Mouse (Mus musculus) megakaryocyte-erythroid progenitor cell, adult 5-6 weeks (primary cell): ENCODE results near the gene Inf2. TPM values are rescaled to one million over a fixed set of nuclear protein-coding genes. Genes with fewer than 3 reads are reported as not detected.

ENCODE experiments used
- ATAC-seq: replicated peaks from 2 replicates; pipeline ENCODE4 v1.8.0; 2016; ENCODE audit warnings: mild to moderate bottlenecking, inconsistent platforms; ENCODE audit not compliant: severe bottlenecking, poor library complexity, low FRiP score, low TSS enrichment
- total RNA-seq, 2 experiments: library from RNA; stranded (forward) in 1 of 2; stranded (reverse) in 1 of 2; fragments of 200-1000, 215-1000 nt in 1 of 2; fragments of >200 nt in 1 of 2; fragmentation: Nextera tagmentation in 1 of 2; gene quantifications; 2 replicates each; pipeline ENCODE4 v1.2.3; 2014 to 2017

Gene Inf2
- total RNA-seq, 2 experiments from 2014 or later = 2.4 to 11.3 TPM

DNA sequence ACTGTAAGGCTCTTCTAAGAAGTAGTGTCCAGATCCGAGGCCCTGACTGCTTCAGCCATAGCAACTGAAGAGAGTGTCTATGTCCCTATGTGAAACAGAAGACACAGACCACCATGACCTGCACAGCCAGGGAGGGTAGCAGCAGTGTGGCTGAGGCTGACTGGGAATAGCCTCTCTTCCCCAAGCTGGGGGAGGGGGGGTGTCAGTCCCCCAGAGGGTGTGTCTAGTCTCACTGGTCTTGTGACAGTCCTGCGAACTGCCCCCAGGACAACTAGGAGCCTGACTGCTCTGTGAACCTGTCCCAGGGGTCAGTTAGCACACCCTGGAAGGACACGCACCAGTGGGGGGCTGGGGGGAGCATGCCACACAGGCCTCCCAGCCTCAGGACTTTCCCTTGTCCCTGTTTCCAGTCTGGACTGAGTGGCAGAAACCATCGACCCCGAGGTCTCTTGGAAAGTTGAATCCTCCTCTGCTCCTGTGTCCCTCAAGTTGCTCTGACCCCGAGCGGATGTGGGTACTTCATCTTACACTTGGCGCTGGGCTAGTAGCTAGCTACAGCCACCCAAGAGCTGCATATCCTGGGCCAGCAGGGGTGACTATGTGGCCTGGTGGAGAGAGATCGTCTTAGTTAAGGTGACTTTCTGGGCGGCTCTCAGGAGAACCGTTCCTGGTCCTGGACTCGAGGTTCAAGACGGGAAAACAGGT lies 30.5 kb downstream of the Inf2 start:
- 0 out of 2 replicates have a peak, but pooled peaks have one; percentile 8 for ATAC-seq

DNA sequence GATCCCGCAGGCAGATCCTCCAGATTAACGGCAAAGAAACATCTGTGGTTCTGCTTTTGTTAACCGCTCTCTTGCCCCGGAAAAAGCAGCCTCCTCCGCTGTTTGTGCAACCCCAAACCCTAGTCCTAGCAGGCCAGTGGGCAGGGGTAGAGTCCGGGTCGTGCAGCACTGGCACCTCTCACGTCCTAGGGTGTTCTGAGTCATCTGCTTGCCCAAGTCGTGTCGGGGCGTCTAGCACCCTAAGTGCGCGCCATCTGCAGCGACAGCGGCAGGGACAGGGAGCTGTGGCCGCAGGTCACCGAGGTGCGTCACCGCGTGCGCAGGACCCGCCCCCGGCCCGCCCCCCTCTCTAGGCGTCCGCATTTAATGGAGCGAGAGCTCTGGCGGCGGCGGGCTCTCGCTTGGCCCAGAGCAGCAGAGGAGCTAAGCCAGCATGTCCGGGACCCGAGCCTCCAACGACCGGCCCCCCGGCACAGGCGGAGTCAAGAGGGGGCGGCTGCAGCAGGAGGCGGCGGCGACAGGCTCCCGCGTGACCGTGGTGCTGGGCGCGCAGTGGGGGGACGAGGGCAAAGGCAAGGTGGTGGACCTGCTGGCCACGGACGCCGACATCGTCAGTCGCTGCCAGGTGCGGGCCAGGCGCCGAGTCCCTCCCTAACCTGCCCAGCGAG lies 31.2 kb downstream of the Inf2 start, which contains the start of gene Adssl1:
Adssl1 (plus strand) TSS at position 360 of the 668 bp plus-strand sequence.
- ATAC-seq = peak; percentile 27

GRCm38 (mm10) chr12:112620354-112621061 lies 31.9 kb downstream of the Inf2 start:
- ATAC-seq = no peak

DNA sequence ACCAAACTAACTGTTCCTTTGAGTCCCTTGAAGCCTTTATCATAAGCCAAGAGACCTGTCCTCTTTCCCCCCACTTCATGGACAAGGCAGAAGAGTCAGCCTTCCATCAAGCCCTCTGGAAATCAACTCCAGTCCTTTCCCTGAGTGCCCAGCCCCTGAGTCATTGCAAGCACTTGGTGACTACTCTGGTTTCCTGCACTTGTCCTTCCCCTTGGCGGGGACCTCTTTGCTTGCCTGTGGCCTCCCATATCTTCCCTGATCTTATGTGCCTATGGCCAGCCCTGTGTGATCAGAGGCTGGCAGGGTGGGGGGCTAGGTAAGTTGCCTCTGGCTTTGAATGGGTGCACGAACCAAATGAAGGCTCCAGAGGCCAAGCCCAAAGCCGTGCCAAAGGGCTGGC lies 33.3 kb downstream of the Inf2 start:
- ATAC-seq = no peak

DNA sequence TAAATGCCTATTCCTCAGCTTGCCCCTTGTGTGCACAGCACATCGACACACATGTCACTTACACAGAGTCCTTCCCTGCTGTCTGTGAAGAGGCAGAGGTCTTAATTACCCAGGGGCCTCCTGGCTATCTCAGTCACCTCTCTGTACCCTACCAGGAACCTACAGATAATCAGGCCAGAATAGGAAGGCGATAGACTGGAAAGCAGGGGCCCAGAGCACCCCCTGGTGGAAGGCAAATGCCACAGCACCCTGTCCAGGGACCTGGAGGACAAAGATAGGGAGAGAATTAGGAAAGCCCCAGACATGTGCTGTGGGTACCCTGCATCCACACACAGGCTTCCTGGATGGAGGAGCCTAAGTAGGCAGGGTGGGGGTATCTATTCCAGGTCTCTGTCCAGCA lies 35.2 kb downstream of the Inf2 start:
- ATAC-seq = peak; percentile 65

GRCm38 (mm10) chr12:112625700-112626099 lies 37.1 kb downstream of the Inf2 start:
- no peak for ATAC-seq

- ATAC-seq = no peak
Measured at GRCm38 (mm10) chr12:112626455-112626854, 37.9 kb downstream of the Inf2 start.

GRCm38 (mm10) chr12:112627097-112627881 lies 38.7 kb downstream of the Inf2 start:
- ATAC-seq = no peak

DNA sequence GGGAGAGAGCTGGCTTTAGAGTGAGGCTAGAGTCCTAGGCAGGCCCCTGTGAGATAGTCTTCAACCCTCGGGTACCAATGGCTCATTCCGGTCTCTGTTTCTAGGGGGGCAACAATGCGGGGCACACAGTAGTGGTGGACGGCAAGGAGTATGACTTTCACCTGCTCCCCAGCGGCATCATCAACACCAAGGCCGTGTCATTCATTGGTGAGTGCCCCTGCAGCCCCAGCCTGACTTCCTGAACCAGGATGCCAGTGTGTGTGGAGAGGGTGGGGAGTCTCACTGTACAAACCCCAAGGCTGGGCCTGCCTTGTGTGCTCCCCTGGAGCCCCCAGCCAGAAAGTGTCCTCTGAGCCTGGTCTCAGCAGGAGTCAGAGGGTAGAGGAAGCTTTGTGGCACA lies 39.6 kb downstream of the Inf2 start:
- no peak for ATAC-seq

DNA sequence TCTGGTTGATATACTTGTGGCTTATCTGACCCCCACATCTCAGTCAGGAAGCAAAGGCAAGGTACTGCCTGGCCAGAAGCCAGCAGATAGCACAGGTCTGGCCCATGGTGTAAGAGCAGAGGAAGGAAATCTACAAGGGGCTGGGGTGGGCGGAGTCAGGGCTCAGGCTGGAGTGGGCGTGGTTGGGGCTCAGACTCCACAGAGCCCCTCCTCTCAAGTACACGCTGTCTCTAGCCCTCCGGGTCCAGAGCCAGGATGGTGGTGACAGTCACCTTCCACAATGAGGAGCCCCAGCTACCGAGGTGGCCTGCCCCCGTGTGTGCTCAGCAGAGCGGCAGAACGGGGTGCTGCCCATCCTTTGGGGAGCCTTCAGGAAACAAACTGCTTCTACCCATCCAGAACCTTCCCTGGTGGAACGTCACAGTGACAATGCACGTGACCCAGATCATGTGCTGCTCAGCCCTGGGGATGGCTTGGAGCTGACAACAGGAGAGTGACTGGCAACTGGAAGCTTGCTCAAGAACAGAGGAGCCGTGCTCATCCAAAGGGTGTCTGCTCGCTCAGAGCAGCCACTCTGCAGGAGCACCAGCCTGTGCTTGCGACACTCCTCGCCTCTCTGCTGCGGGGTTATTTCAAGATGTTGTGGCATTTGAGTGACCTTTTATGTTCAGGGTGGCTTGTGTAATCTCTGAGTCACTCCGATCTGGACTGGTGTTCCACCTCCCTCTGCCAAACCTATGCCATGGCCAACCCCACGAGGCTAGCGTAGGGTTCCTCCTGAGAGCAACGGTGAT lies 40.5 kb downstream of the Inf2 start:
- ATAC-seq = peak; percentile 68

DNA sequence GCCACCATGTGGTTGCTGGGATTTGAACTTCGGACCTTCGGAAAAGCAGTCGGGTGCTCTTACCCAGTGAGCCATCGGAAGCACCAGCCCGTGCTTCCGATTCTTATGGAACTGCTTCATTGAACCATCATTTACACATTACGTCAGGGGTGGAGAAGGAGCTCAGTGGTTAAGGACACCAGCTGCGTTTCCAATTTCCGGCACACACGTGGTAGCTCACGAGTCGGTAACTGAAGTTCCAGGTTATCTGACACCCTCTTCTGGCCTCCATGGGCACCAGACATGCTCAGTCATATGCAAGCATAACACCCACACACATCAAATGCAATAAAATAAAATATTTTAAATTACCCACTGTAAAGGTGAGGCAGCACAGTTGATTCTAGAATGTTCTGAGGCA lies 41.4 kb downstream of the Inf2 start:
- ATAC-seq = no peak

DNA sequence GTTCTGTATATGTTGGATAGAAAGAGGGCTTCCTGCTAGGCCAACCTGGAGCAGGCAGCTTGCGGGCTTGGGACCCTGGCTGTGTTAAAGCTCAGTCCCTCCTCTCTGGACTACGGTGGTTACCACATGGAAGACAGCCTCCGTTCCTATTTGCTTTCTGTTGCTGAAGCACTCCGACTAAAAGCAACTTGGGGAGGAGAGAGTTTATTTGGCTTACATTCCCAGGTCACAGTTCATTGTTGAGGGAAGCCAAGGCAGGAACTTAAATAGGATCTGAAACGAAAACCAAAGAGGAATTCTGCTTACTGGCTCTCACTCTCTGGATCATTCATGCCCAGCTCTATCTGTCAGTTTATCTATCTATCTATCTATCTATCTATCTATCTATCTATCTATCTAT lies 42.2 kb downstream of the Inf2 start:
- ATAC-seq = no peak

- ATAC-seq = no peak
Measured at GRCm38 (mm10) chr12:112631472-112631871, 42.9 kb downstream of the Inf2 start.

DNA sequence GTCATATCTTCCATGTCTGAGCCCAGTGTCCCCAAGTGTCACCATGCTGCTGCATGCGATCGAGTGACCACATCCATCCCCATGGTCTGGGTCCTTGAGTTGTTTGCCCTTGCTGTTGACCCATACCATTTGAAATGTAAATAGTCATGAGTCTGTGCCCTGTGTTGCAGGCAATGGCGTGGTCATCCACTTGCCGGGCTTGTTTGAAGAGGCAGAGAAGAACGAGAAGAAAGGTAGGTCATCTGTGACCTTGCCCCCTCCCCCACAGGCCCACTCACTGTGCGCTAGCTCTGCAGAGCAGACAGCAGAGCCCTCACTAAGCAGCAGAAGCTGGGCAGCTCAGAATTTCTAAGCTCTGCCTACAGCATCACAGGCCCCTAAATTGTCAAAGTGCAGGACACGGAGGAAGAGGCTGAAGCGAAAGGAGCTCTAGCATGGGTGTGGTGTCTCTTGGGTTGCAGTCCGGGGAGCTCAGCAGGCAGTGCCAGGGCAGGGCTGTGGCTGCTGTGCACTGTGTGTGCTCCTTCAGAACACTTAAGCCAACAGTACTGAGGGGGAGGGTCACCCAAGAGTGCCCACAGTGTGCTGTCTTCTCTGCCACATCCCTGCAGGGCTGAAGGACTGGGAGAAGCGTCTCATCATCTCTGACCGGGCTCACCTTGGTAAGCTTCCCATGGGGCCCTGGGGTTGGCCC lies 43.6 kb downstream of the Inf2 start:
- ATAC-seq = no peak

GRCm38 (mm10) chr12:112632907-112633306 lies 44.3 kb downstream of the Inf2 start:
- no peak for ATAC-seq

- ATAC-seq = no peak
Measured at GRCm38 (mm10) chr12:112633686-112634085, 45.1 kb downstream of the Inf2 start.

DNA sequence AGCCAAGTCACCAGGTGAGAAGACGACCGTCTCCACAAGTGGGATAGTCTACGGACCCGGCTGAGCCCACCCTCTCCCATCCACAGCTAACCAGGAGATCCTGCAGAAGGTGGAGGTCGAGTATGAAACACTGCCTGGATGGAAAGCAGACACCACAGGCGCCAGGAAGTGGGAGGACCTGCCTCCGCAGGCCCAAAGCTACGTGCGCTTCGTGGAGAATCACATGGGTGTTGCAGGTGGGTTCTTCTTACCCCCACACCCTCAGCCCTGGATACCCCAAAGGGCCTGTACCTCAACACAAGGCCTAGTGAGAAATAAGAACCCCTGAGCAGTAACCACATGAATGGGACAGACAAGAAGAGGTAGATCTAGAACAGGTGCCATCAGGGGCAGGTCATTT lies 50.9 kb downstream of the Inf2 start:
- no peak for ATAC-seq

DNA sequence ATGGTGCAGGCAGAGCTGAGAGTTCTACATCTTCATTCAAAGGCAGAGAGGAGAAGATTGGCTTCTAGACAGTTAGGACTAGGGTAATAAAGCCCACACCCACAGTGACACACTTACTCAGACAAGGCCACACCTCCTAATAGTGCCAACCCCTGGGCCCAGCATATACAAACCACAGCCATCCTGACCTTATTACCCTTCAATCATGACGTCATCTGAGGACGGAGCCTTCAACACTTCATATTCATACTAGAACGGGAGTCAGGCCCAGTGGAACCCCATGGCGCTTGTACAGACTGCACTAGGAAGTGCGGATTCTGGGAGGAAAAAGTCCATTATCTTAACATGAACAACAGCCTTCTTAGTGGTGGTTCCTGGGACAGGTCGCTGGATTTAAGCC lies 54.5 kb downstream of the Inf2 start:
- ATAC-seq = no peak
